ENCODE assay signal across 35 mouse cellular contexts in the genomic region with DNA sequence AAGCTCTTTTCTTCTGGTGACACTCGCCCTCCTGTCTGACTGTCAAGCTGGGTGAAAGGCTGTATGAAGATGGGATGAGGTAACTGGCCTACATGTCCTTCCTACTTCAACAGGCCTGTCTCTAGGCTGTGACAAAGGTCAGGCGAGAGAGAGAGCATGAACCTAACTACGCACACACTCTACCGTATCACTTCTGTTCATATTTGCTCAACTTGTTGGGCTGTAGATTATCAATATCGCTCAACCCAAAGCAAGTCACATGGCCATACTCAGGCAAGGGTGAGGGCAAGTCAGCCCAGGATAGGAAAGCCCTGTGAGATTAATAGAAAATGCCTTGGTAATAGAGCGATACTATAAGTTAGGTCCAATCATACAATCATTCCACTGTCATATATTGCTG. TPM values are rescaled to one million over a fixed set of nuclear protein-coding genes. Genes with fewer than 3 reads are reported as not detected.
DNase-seq lines count a peak whose midpoint lies in the region; ATAC-seq and TF ChIP-seq lines count a peak whose summit lies in the region.
"Had no signal": no experiment of that assay in that cellular context is flagged by ENCODE, and none has a peak within 500 bp of the region (broad histone marks: within the 10 kb centered on the region; RNA-seq: fewer than 3 reads in every experiment).

No protein-coding gene starts in this region.

- H3K9ac ChIP-seq in midbrain, embryonic 11.5 days (ENCODE audit: low read length): no peak overlapping the region
- no peak overlapping the region for H3K9ac ChIP-seq in midbrain, embryonic 16.5 days (ENCODE audit: low read depth, low read length)
- no peak overlapping the region for H3K9ac ChIP-seq in liver, embryonic 12.5 days
- no peak overlapping the region for H3K9ac ChIP-seq in liver, postnatal 0 days (replicated peaks)
- H3K9ac ChIP-seq: forebrain, embryonic 12.5 days; forebrain, postnatal 0 days; heart, embryonic 15.5 days; hindbrain, embryonic 12.5 days; limb, embryonic 15.5 days; midbrain, embryonic 15.5 days had no signal

- no peaks in the 10 kb centered on the region for H3K4me1 ChIP-seq in midbrain, embryonic 11.5 days (ENCODE audit: control insufficient read depth, insufficient read depth, low read length)
- no peaks in the 10 kb centered on the region for H3K4me1 ChIP-seq in midbrain, embryonic 16.5 days (ENCODE audit: control insufficient read depth, insufficient read depth, low read length)
- no peaks in the 10 kb centered on the region for H3K4me1 ChIP-seq in liver, embryonic 12.5 days
- H3K4me1 ChIP-seq in liver, postnatal 0 days (ENCODE audit: insufficient read depth): no peaks in the 10 kb centered on the region
- H3K4me1 ChIP-seq: limb, embryonic 15.5 days; midbrain, embryonic 15.5 days had no signal

- H3K9me3 ChIP-seq in midbrain, embryonic 11.5 days (ENCODE audit: control insufficient read depth, low read length): no peaks in the 10 kb centered on the region
- no peaks in the 10 kb centered on the region for H3K9me3 ChIP-seq in midbrain, embryonic 16.5 days (replicated peaks; ENCODE audit: control insufficient read depth, low read length, poor library complexity, severe bottlenecking)
- no peaks in the 10 kb centered on the region for H3K9me3 ChIP-seq in liver, embryonic 12.5 days (replicated peaks)
- no peaks in the 10 kb centered on the region for H3K9me3 ChIP-seq in liver, postnatal 0 days (ENCODE audit: low read length)
- H3K9me3 ChIP-seq: forebrain, embryonic 12.5 days; heart, embryonic 10.5 days; heart, embryonic 15.5 days; hindbrain, embryonic 12.5 days; limb, embryonic 10.5 days; limb, embryonic 15.5 days; midbrain, embryonic 15.5 days had no signal

- no peaks in the 10 kb centered on the region for H3K27me3 ChIP-seq in midbrain, embryonic 11.5 days (ENCODE audit: control insufficient read depth, insufficient read depth, low read length)
- H3K27me3 ChIP-seq in midbrain, embryonic 16.5 days (ENCODE audit: control insufficient read depth, insufficient read depth, low read depth, low read length): no peaks in the 10 kb centered on the region
- no peaks in the 10 kb centered on the region for H3K27me3 ChIP-seq in liver, embryonic 12.5 days (replicated peaks)
- H3K27me3 ChIP-seq in liver, postnatal 0 days (ENCODE audit: insufficient read depth, low read length): no peaks in the 10 kb centered on the region
- H3K27me3 ChIP-seq: forebrain, embryonic 12.5 days; heart, embryonic 15.5 days; hindbrain, embryonic 12.5 days; limb, embryonic 15.5 days; midbrain, embryonic 15.5 days; Patski had no signal

- peak; percentile 32; the same call in 1 of the 2 replicates for TF ChIP-seq EP300 in liver, postnatal 0 days (IDR thresholded peaks at IDR 0.05; ENCODE audit: low read depth)

- no peak overlapping the region for H3K4me2 ChIP-seq in midbrain, embryonic 11.5 days
- H3K4me2 ChIP-seq in midbrain, embryonic 16.5 days (ENCODE audit: low read length): no peak overlapping the region
- H3K4me2 ChIP-seq in liver, embryonic 12.5 days: no peak overlapping the region
- H3K4me2 ChIP-seq in liver, postnatal 0 days (ENCODE audit: low read depth, low read length): no peak overlapping the region
- H3K4me2 ChIP-seq: forebrain, embryonic 12.5 days; heart, embryonic 15.5 days; hindbrain, embryonic 12.5 days; limb, embryonic 15.5 days; midbrain, embryonic 15.5 days had no signal

- peak; percentile 21 for DNase-seq in midbrain, embryonic 11.5 days (ENCODE audit: low spot score, missing footprints)
- DNase-seq in liver, postnatal 0 days: peak; percentile 33
- peak; percentile 33 for DNase-seq in yolk sac, embryonic 10.5 days (ENCODE audit: low spot score)
- DNase-seq in left cerebral cortex, adult 11 months (ENCODE audit: low spot score): no peak
- DNase-seq in adrenal gland, adult 8-10 months: no peak
- DNase-seq: adrenal gland, postnatal 25 days; cerebellum, adult 11-12 months; cerebellum, postnatal 14 days; forebrain, postnatal 0 days; gastrocnemius, postnatal 10 days; kidney, adult 2 months; kidney, postnatal 36 days; thymus, adult 18-20 months; thymus, postnatal 36 days had no signal

- no peaks in the 10 kb centered on the region for H3K36me3 ChIP-seq in midbrain, embryonic 11.5 days (ENCODE audit: control insufficient read depth, insufficient read depth, low read length)
- H3K36me3 ChIP-seq in midbrain, embryonic 16.5 days (ENCODE audit: control insufficient read depth, insufficient read depth, low read length): no peaks in the 10 kb centered on the region
- H3K36me3 ChIP-seq in liver, embryonic 12.5 days: no peaks in the 10 kb centered on the region
- H3K36me3 ChIP-seq in liver, postnatal 0 days (replicated peaks; ENCODE audit: insufficient read depth, low read length): no peaks in the 10 kb centered on the region
- H3K36me3 ChIP-seq: forebrain, embryonic 12.5 days; heart, embryonic 10.5 days; heart, embryonic 15.5 days; hindbrain, embryonic 12.5 days; limb, embryonic 10.5 days; limb, embryonic 15.5 days; midbrain, embryonic 15.5 days had no signal

- H3K27ac ChIP-seq in midbrain, embryonic 11.5 days (ENCODE audit: low read depth, low read length): no peak overlapping the region
- H3K27ac ChIP-seq in midbrain, embryonic 16.5 days (ENCODE audit: low read length): no peak overlapping the region
- H3K27ac ChIP-seq in liver, embryonic 12.5 days: 0 out of 2 replicates have a peak overlapping the region, but pooled peaks have one; percentile 36
- no peak overlapping the region for H3K27ac ChIP-seq in liver, postnatal 0 days (ENCODE audit: low read depth)
- H3K27ac ChIP-seq: forebrain, embryonic 12.5 days; heart, embryonic 10.5 days; heart, embryonic 15.5 days; hindbrain, embryonic 12.5 days; hindbrain, postnatal 0 days; limb, embryonic 10.5 days; limb, embryonic 15.5 days; midbrain, embryonic 15.5 days had no signal

- ATAC-seq in midbrain, embryonic 11.5 days (ENCODE audit: low FRiP score): no peak
- no peak for ATAC-seq in midbrain, embryonic 16.5 days
- ATAC-seq in liver, embryonic 12.5 days: peak; percentile 38; the same call in 1 of the 2 replicates
- ATAC-seq in liver, postnatal 0 days: peak; percentile 92
- no peak for ATAC-seq in granulocyte monocyte progenitor cell, adult 5-6 weeks (replicated peaks; ENCODE audit: poor library complexity, severe bottlenecking)
- ATAC-seq: forebrain, postnatal 0 days; hindbrain, postnatal 0 days; midbrain, embryonic 15.5 days; Patski had no signal

- H3K4me3 ChIP-seq in midbrain, embryonic 11.5 days (ENCODE audit: low read depth, low read length): no peak overlapping the region
- no peak overlapping the region for H3K4me3 ChIP-seq in midbrain, embryonic 16.5 days (ENCODE audit: low read depth, low read length)
- no peak overlapping the region for H3K4me3 ChIP-seq in liver, embryonic 12.5 days
- no peak overlapping the region for H3K4me3 ChIP-seq in liver, postnatal 0 days (ENCODE audit: low read depth, low read length)
- H3K4me3 ChIP-seq: forebrain, embryonic 12.5 days; heart, embryonic 10.5 days; heart, embryonic 15.5 days; hindbrain, embryonic 12.5 days; limb, embryonic 10.5 days; limb, embryonic 15.5 days; midbrain, embryonic 15.5 days had no signal

- TF ChIP-seq CTCF in liver, postnatal 0 days (IDR thresholded peaks at IDR 0.05; ENCODE audit: low read depth): no peak

- WGBS in midbrain, embryonic 11.5 days: 91% methylated on average over 6 of the region's 6 CpGs
- 92% methylated on average over 6 of the region's 6 CpGs for WGBS in midbrain, embryonic 16.5 days
- WGBS in liver, embryonic 12.5 days (ENCODE audit: insufficient replicate concordance): 71% methylated on average over 6 of the region's 6 CpGs
- WGBS in liver, postnatal 0 days (ENCODE audit: insufficient replicate concordance): 65% methylated on average over 6 of the region's 6 CpGs

RNA-seq across cellular contexts. Expression of a gene that starts 5.2 kb away (rescaled TPM):
- polyA plus RNA-seq in midbrain, embryonic 11.5 days (2014; fragmentation: Nextera tagmentation; extraction: Ambion mirVana): 0.19 and 0.29 TPM in 2 replicates
- polyA plus RNA-seq in midbrain, embryonic 16.5 days (2015; fragmentation: Nextera tagmentation; extraction: Ambion mirVana): 0.09 TPM in 1 of 2 replicates, not detected in the other
- not detected in 2 replicates for polyA plus RNA-seq in liver, embryonic 12.5 days (2016; fragmentation: Nextera tagmentation; extraction: Ambion mirVana)
- not detected in 2 replicates for polyA plus RNA-seq in liver, postnatal 0 days (2015; fragmentation: Nextera tagmentation; extraction: Ambion mirVana)
- total RNA-seq in adrenal gland, adult 8-10 months (2022): not detected
- not detected in 2 replicates for total RNA-seq in granulocyte monocyte progenitor cell, adult 5-6 weeks (2014; fragmentation: Nextera tagmentation)
- total RNA-seq in granulocyte monocyte progenitor cell, adult 5-6 weeks (2017): not detected in 2 replicates
- total RNA-seq: adrenal gland, postnatal 25 days; layer of hippocampus, postnatal 25 days; left cerebral cortex, postnatal 10 days; MEL; neutrophil, adult 5-6 weeks had no signal
- polyA plus RNA-seq: cortical plate, adult 2 months; embryonic facial prominence, embryonic 14.5 days; forebrain, embryonic 12.5 days; forebrain, postnatal 0 days; gonadal fat pad, adult 2 months; neural tube, embryonic 11.5 days; Patski; spleen, adult 2 months had no signal

Comparison
In these comparisons a context has a peak if more than half of its experiments do, and no peak if none do; other contexts are left out.
1. ATAC-seq: peak in liver, embryonic 12.5 days (single experiment) and liver, postnatal 0 days (single experiment); none in midbrain, embryonic 11.5 days (single experiment), midbrain, embryonic 16.5 days (single experiment) and granulocyte monocyte progenitor cell, adult 5-6 weeks (single experiment).
2. DNase-seq: peak in midbrain, embryonic 11.5 days (single experiment), liver, postnatal 0 days (single experiment) and yolk sac, embryonic 10.5 days (single experiment); none in left cerebral cortex, adult 11 months (single experiment) and adrenal gland, adult 8-10 months (single experiment).